Mouse (Mus musculus) heart, postnatal 0 days (tissue): ENCODE measurements around the gene Qdpr. TPM values are rescaled to one million over a fixed set of nuclear protein-coding genes. Genes with fewer than 3 reads are reported as not detected.

Experiments
- ATAC-seq: fragments of 200-750 bp; cut with Nextera tagmentation; 2 replicates; pipeline ENCODE4 v1.8.0; 2017; ENCODE audit warnings: low read depth, moderate number of reproducible peaks, moderate library complexity; ENCODE audit not compliant: insufficient read depth
- DNase-seq: peaks from one replicate; pipeline ENCODE4 v3.0.0-alpha.2; 2016; ENCODE audit warnings: low spot score
- H3K27ac ChIP-seq: fragments of 300-500 bp; sonication (generic); 2 replicates; pipeline ENCODE4 v1.5.1; 2014; ENCODE audit warnings: low read depth, mild to moderate bottlenecking
- H3K27me3 ChIP-seq: fragments of 300-500 bp; sonication (generic); 2 replicates; pipeline ENCODE4 v1.6.1; 2014; ENCODE audit warnings: low read length, mixed read lengths; ENCODE audit not compliant: control insufficient read depth, insufficient read depth
- H3K36me3 ChIP-seq: fragments of 300-500 bp; sonication (generic); replicated peaks from 2 replicates; pipeline ENCODE4 v1.6.1; 2014; ENCODE audit warnings: low read length, mixed read lengths; ENCODE audit not compliant: control insufficient read depth, insufficient read depth
- H3K4me1 ChIP-seq: fragments of 300-500 bp; sonication (generic); 2 replicates; pipeline ENCODE4 v1.6.1; 2014; ENCODE audit warnings: antibody characterized with exemption; ENCODE audit not compliant: control insufficient read depth, insufficient read depth
- H3K4me2 ChIP-seq: fragments of 300-500 bp; sonication (generic); 2 replicates; pipeline ENCODE4 v1.6.1; 2014; ENCODE audit warnings: low read depth, mild to moderate bottlenecking, low read length, moderate library complexity
- H3K4me3 ChIP-seq: fragments of 300-500 bp; sonication (generic); 2 replicates; pipeline ENCODE4 v1.5.1; 2014; ENCODE audit warnings: low read depth, low read length
- H3K9ac ChIP-seq: fragments of 300-500 bp; sonication (generic); replicated peaks from 2 replicates; pipeline ENCODE4 v1.6.1; 2014; ENCODE audit warnings: low read depth, low read length, mixed read lengths
- H3K9me3 ChIP-seq: fragments of 300-500 bp; sonication (generic); replicated peaks from 2 replicates; pipeline ENCODE4 v1.6.1; 2016; ENCODE audit warnings: low read length; ENCODE audit not compliant: control insufficient read depth
- CTCF ChIP-seq: IDR thresholded peaks from 2 replicates; pipeline ENCODE4 v1.5.1; 2016; ENCODE audit warnings: antibody characterized with exemption, control low read depth, low read depth
- EP300 ChIP-seq: IDR thresholded peaks from 2 replicates; pipeline ENCODE4 v1.6.1; 2016; ENCODE audit warnings: antibody characterized with exemption, low read depth
- WGBS: fragments of 180-500 bp; shearing (Covaris S2); extraction: QIAGEN DNeasy Blood & Tissue Kit; methylation state at CpG from one replicate; pipeline ENCODE4 v1.1.7; 2014; 5-methylcytosine and 5-hydroxymethylcytosine counted together
- polyA plus RNA-seq: library from polyadenylated mRNA; unstranded; fragments of >200 nt; fragmentation: Nextera tagmentation; extraction: Ambion mirVana; gene quantifications from 2 replicates; pipeline ENCODE4 v1.2.1, GENCODE M21; 2015
- total RNA-seq: library from RNA; depleted of rRNA; stranded (reverse); fragments of >200 nt; gene quantifications from 2 replicates; pipeline ENCODE4 v1.2.3, GENCODE M21; 2014; ENCODE audit warnings: low replicate concordance

Qdpr gene
- total and polyA plus RNA-seq, 2 experiments from 2014 or later, result 51.6 to 107 TPM

DNA sequence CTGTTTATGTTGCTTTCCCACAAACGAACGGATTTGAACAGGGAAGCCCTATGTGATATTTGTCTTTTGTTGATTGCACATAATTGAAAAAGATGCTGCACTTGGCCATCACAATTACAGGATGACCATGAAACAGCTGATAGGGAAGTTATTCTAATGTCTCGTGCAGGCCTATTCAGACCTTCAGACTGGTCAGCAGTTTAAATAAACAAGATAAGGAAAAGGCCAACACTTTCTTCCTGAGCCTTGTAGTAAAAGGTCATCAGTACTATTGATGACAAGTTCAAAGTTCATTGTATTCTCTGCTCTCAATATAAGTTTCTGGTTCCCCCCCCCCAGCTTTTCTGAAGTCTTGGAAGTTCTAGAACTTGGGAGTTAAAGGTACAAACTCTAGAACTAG, 32.6 kb upstream of the Qdpr start:
- Histone ChIP-seq H3K36me3 (no peaks in the 10 kb centered on the region), H3K9ac (no peak overlapping the region), H3K27me3 (no peaks in the 10 kb centered on the region), H3K4me2 (no peak overlapping the region), H3K4me3 (no peak overlapping the region), H3K4me1 (no peaks in the 10 kb centered on the region), H3K9me3 (no peaks in the 10 kb centered on the region), H3K27ac (no peak overlapping the region)
- no peak for ATAC-seq
- no peak for DNase-seq
- 52% methylated on average over 3 of the region's 3 CpGs for WGBS
- no peak for TF ChIP-seq EP300
- TF ChIP-seq CTCF, result no peak

DNA sequence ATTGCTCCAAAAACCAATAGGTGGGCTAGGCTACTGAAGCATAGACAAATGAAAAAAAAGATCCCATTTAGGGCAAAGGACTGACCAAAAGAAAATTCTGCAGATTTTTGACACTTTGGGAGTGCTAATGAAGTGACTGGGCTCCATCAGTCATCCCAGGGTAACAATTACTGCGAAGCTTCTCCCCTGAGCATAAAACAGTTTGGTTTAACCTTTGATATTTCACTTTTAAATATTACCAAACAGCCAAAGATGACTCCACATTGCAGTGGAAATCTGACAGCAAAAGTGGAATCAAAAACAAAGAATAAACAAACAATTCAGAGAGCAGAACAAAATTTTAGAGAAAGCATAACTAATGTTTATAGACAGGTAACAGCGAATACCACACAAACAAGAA, 31.1 kb upstream of the Qdpr start:
- Histone ChIP-seq H3K27ac (no peak overlapping the region), H3K36me3 (no peaks in the 10 kb centered on the region), H3K9ac (no peak overlapping the region), H3K4me1 (no peaks in the 10 kb centered on the region), H3K9me3 (no peaks in the 10 kb centered on the region), H3K4me3 (no peak overlapping the region), H3K4me2 (no peak overlapping the region), H3K27me3 (no peaks in the 10 kb centered on the region)
- no peak for TF ChIP-seq CTCF
- no peak for TF ChIP-seq EP300
- ATAC-seq, result no peak
- DNase-seq, result no peak
- 77% methylated on average over 2 of the region's 2 CpGs for WGBS

DNA sequence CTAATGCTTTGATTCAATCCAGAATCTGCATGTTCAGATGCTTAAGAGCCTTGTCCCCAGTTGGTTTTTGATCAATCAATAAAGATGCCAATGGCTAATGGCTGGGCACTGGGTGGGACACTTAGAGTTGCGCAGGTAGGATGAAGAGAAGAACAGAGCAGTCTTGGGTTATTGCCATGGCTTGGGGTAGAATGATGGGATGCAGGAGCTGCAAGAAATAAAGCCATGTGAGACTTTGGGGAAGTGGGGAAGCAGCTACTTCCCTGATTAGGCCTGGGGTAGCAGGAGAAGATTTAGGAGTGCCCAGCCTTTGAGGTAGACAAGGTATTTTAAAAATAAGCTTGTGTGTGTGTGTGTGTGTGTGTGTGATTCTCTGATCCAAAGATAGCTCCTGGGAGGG, 30.0 kb upstream of the Qdpr start:
- Histone ChIP-seq H3K27ac (no peak overlapping the region), H3K27me3 (no peaks in the 10 kb centered on the region), H3K4me3 (no peak overlapping the region), H3K9me3 (no peaks in the 10 kb centered on the region), H3K9ac (no peak overlapping the region), H3K36me3 (no peaks in the 10 kb centered on the region), H3K4me1 (no peaks in the 10 kb centered on the region), H3K4me2 (no peak overlapping the region)
- ATAC-seq (no peak), DNase-seq (no peak)
- 90% methylated on average over 1 of the region's 1 CpGs for WGBS
- no peak for TF ChIP-seq EP300

DNA sequence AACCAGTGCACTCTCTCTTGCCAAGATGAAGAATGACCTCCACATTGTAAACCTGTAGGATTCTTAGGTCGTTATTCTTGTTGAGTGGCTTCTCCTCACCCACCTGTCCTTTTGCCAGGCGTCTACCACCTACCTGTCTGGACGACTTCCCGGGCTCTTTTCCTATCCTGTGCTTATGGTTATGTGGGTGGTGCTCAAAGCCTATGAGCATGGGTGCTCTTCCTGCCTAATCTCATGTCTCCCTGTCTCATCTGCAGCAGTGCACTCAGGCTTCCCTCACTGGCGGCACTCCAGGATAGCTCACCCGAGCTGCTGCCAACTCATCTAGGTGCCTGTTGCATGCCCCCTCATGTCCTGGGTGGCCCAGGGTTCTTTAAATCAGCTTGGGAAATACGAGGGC, 27.6 kb upstream of the Qdpr start:
- H3K4me1 ChIP-seq, result no peaks in the 10 kb centered on the region
- ATAC-seq (no peak), DNase-seq (no peak)
- H3K27me3 ChIP-seq, result no peaks in the 10 kb centered on the region
- no peak overlapping the region for H3K9ac ChIP-seq
- H3K4me2 ChIP-seq, result no peak overlapping the region
- H3K36me3 ChIP-seq, result no peaks in the 10 kb centered on the region
- 68% methylated on average over 7 of the region's 7 CpGs for WGBS
- H3K9me3 ChIP-seq, result no peaks in the 10 kb centered on the region
- no peak overlapping the region for H3K4me3 ChIP-seq
- TF ChIP-seq CTCF (no peak), EP300 (no peak)
- H3K27ac ChIP-seq, result no peak overlapping the region

DNA sequence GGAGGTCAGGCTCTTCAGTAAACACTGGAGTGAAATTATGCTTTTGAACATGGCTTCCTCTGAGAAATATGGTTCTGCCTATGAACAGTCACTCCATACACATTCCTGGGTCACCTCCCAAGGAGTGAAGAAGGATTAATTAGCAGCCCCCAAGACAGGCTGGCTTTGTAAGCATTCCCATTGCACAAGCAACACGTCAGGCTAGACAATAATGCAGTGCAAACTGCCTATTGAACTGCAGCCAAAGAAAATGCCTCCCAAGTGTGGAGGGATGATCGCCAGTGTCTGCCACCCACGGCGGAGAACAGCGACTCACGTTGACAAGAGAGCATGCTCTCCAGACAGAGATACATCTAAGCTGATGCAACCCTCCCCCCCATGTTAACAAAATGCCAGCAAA, 26.3 kb upstream of the Qdpr start:
- no peak for TF ChIP-seq CTCF
- TF ChIP-seq EP300, result no peak
- DNase-seq (no peak), ATAC-seq (no peak)
- Histone ChIP-seq H3K9ac (no peak overlapping the region), H3K36me3 (no peaks in the 10 kb centered on the region), H3K4me2 (no peak overlapping the region), H3K27ac (no peak overlapping the region), H3K4me3 (no peak overlapping the region), H3K27me3 (no peaks in the 10 kb centered on the region), H3K9me3 (no peaks in the 10 kb centered on the region), H3K4me1 (no peaks in the 10 kb centered on the region)
- WGBS, result 21% methylated on average over 6 of the region's 6 CpGs

DNA sequence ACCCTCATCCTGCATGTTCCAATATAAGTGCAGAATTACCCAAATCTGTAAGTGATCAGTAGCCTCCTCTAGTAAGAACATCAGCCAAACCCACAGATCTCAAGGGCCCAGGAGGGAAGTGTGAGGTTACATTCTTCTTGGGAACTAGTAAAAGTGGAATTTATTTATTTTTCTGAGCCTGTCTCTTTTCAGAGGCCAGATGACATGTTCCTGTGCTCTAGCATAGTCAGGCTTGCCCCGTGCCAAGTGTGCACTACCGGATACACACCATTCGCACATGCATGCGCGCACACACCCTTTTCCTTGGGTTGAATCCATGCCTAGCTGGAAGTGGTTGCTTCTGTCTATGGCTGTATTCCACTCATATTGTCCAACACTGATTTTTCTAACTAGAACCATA, 25.7 kb upstream of the Qdpr start:
- no peak for ATAC-seq
- TF ChIP-seq EP300 (no peak), CTCF (no peak)

More for the DNA sequence above, 25.7 kb upstream of the Qdpr start:
- H3K4me1 ChIP-seq, result no peaks in the 10 kb centered on the region
- H3K4me2 ChIP-seq, result no peak overlapping the region
- no peak overlapping the region for H3K4me3 ChIP-seq
- H3K9ac ChIP-seq, result no peak overlapping the region
- DNase-seq, result no peak
- H3K27me3 ChIP-seq, result no peaks in the 10 kb centered on the region
- no peaks in the 10 kb centered on the region for H3K36me3 ChIP-seq
- no peak overlapping the region for H3K27ac ChIP-seq
- H3K9me3 ChIP-seq, result no peaks in the 10 kb centered on the region
- 84% methylated on average over 5 of the region's 5 CpGs for WGBS
